10 mouse cellular contexts compared by ENCODE assay signal in genomic region chr9:121443696-121444366, GRCm38 (mm10). TPM values are rescaled to one million over a fixed set of nuclear protein-coding genes. Genes with fewer than 3 reads are reported as not detected.
DNase-seq lines count a peak whose midpoint lies in the region; ATAC-seq and TF ChIP-seq lines count a peak whose summit lies in the region.
"Had no signal": no experiment of that assay in that cellular context is flagged by ENCODE, and none has a peak within 500 bp of the region (broad histone marks: within the 10 kb centered on the region; RNA-seq: fewer than 3 reads in every experiment).

No protein-coding gene starts in this region.

- no peak overlapping the region for H3K4me2 ChIP-seq in lung, embryonic 15.5 days
- H3K4me2 ChIP-seq in intestine, embryonic 15.5 days (replicated peaks), result no peak overlapping the region
- H3K4me2 ChIP-seq in stomach, postnatal 0 days (replicated peaks; ENCODE audit: low read depth), result no peak overlapping the region

- no peak for TF ChIP-seq CTCF in stomach, postnatal 0 days (IDR thresholded peaks at IDR 0.05; ENCODE audit: low read depth)

- no peaks in the 10 kb centered on the region for H3K4me1 ChIP-seq in lung, embryonic 15.5 days
- H3K4me1 ChIP-seq in intestine, embryonic 15.5 days (replicated peaks), result no peaks in the 10 kb centered on the region
- H3K4me1 ChIP-seq in stomach, postnatal 0 days (replicated peaks; ENCODE audit: control insufficient read depth, insufficient read depth), result no peaks in the 10 kb centered on the region

- no peaks in the 10 kb centered on the region for H3K27me3 ChIP-seq in lung, embryonic 15.5 days
- H3K27me3 ChIP-seq in intestine, embryonic 15.5 days (replicated peaks), result no peaks in the 10 kb centered on the region
- H3K27me3 ChIP-seq in stomach, postnatal 0 days (ENCODE audit: control insufficient read depth, insufficient read depth, low read length), result no peaks in the 10 kb centered on the region

- ATAC-seq in lung, embryonic 15.5 days (ENCODE audit: borderline replicate concordance, extremely low read depth, low FRiP score, low TSS enrichment), result peak; percentile 16; the same call in 1 of the 2 replicates
- ATAC-seq in intestine, embryonic 15.5 days, result peak; percentile 11
- peak; percentile 43 for ATAC-seq in stomach, postnatal 0 days (ENCODE audit: low FRiP score, low TSS enrichment)

- peaks cover 53% of the 10 kb centered on the region for H3K36me3 ChIP-seq in lung, embryonic 15.5 days
- peaks cover 30% of the 10 kb centered on the region for H3K36me3 ChIP-seq in intestine, embryonic 15.5 days
- H3K36me3 ChIP-seq in stomach, postnatal 0 days (ENCODE audit: control insufficient read depth, insufficient read depth, low read length), result peaks cover 28% of the 10 kb centered on the region

- no peak overlapping the region for H3K27ac ChIP-seq in lung, embryonic 15.5 days
- no peak overlapping the region for H3K27ac ChIP-seq in intestine, embryonic 15.5 days
- no peak overlapping the region for H3K27ac ChIP-seq in stomach, postnatal 0 days (replicated peaks)

- no peak for TF ChIP-seq EP300 in stomach, postnatal 0 days (optimal IDR thresholded peaks at IDR 0.05)

- H3K4me3 ChIP-seq in lung, embryonic 15.5 days, result no peak overlapping the region
- no peak overlapping the region for H3K4me3 ChIP-seq in intestine, embryonic 15.5 days (replicated peaks)
- no peak overlapping the region for H3K4me3 ChIP-seq in stomach, postnatal 0 days (ENCODE audit: low read depth, low read length)

- 74% methylated on average over 31 of the region's 31 CpGs for WGBS in lung, embryonic 15.5 days
- 67% methylated on average over 31 of the region's 31 CpGs for WGBS in intestine, embryonic 15.5 days
- 76% methylated on average over 31 of the region's 31 CpGs for WGBS in stomach, postnatal 0 days

- H3K9me3 ChIP-seq in lung, embryonic 15.5 days, result no peaks in the 10 kb centered on the region
- H3K9me3 ChIP-seq in intestine, embryonic 15.5 days, result no peaks in the 10 kb centered on the region
- no peaks in the 10 kb centered on the region for H3K9me3 ChIP-seq in stomach, postnatal 0 days (ENCODE audit: control insufficient read depth, low read length)

- no peak for DNase-seq in lung, adult 18-20 months
- DNase-seq in cerebellum, postnatal 10 days, result peak; percentile 75 to 79
- DNase-seq in stomach, postnatal 0 days (ENCODE audit: low spot score), result peak; percentile 70
- DNase-seq in natural killer cell, adult 2 months (ENCODE audit: low spot score in 2 of 2), result no peak
- DNase-seq in layer of hippocampus, adult 8-10 months (ENCODE audit: low spot score in 2 of 2), result no peak
- DNase-seq in gastrocnemius, postnatal 10 days, result no peak
- DNase-seq: layer of hippocampus, adult 9-11 months had no signal

- no peak overlapping the region for H3K9ac ChIP-seq in lung, embryonic 15.5 days
- no peak overlapping the region for H3K9ac ChIP-seq in intestine, embryonic 15.5 days
- H3K9ac ChIP-seq in stomach, postnatal 0 days (ENCODE audit: low read length), result no peak overlapping the region

RNA-seq across cellular contexts. Expression of gene Cck, which starts 51.7 kb away (rescaled TPM):
- polyA plus RNA-seq in lung, embryonic 15.5 days (2015; fragmentation: Nextera tagmentation; extraction: Ambion mirVana), result 0.62 TPM in 1 of 2 replicates, not detected in the other
- polyA plus RNA-seq in intestine, embryonic 15.5 days (2015; fragmentation: Nextera tagmentation; extraction: Ambion mirVana), result 29.6 and 33.9 TPM in 2 replicates
- 2.4 and 2.5 TPM in 2 replicates for polyA plus RNA-seq in stomach, postnatal 0 days (2015; fragmentation: Nextera tagmentation; extraction: Ambion mirVana)
- total RNA-seq in layer of hippocampus, adult 8-10 months (2022), result 100 to 1,000 TPM; 514 to 576 (median 548) TPM
- 1 to 10 TPM; 3.4 to 3.5 TPM for total RNA-seq in gastrocnemius, postnatal 10 days (2021)
- total RNA-seq: common myeloid progenitor, adult 5-6 weeks had no signal

Comparison
In these comparisons a context has a peak if more than half of its experiments do, and no peak if none do; other contexts are left out.
1. DNase-seq: peak in cerebellum, postnatal 10 days (2 of 2) and stomach, postnatal 0 days (single experiment); none in lung, adult 18-20 months (0 of 2), natural killer cell, adult 2 months (0 of 2), layer of hippocampus, adult 8-10 months (0 of 2) and gastrocnemius, postnatal 10 days (single experiment).
2. Peak in every context shown above with its lines, with median percentiles within 50 percentile points of each other: ATAC-seq.